Mouse (Mus musculus) E14TG2a.4 (cell line): Measurements from ENCODE around the gene Pin1.

Experiments
- CTCF ChIP-seq: conservative IDR thresholded peaks from 2 replicates; pipeline ENCODE4 v1.5.1; 2014; ENCODE audit warnings: low read length
- NANOG ChIP-seq: IDR thresholded peaks from 2 replicates; pipeline ENCODE4 v1.6.1; 2014; ENCODE audit warnings: borderline replicate concordance, low read length, mixed read lengths

- TF ChIP-seq CTCF (no peak), NANOG (no peak)
These were observed 9.6 kb upstream of the Pin1 start, which contains the start of gene Ubl5 for GRCm38 (mm10) chr9:20642101-20642895.
